Mouse (Mus musculus): ENCODE results near the gene Gm19426. TPM values are rescaled to one million over a fixed set of nuclear protein-coding genes. Genes with fewer than 3 reads are reported as not detected.

Gm19426 gene
- total and polyA plus RNA-seq, 3 experiments: not detected

GRCm38 (mm10) chr2:84740608-84741333 lies 2.7 kb downstream of the Gm19426 start:
- TF ChIP-seq RAD21 (IDR thresholded peaks at IDR 0.05; ENCODE audit: low read depth, low read length) (peak; percentile 40), CTCF (IDR thresholded peaks at IDR 0.05 in 2 of 3, conservative IDR thresholded peaks at IDR 0.05 in 1 of 3; ENCODE audit: control insufficient read depth in 1 of 3, insufficient read depth in 1 of 3, low read depth in 2 of 3, low read length in 3 of 3, poor library complexity in 1 of 3, severe bottlenecking in 1 of 3) (peak in 1 of 3 experiments; percentile 50; a peak in 2 of 6 replicates), POLR2A (IDR thresholded peaks at IDR 0.05; ENCODE audit: control insufficient read depth in 1 of 2, insufficient read depth in 1 of 2, low read depth in 1 of 2, low read length in 2 of 2, poor library complexity in 1 of 2) (no peak), ELF1 (IDR thresholded peaks at IDR 0.05; ENCODE audit: low read depth, low read length) (no peak), MYC (IDR thresholded peaks at IDR 0.05; ENCODE audit: low read depth, low read length) (no peak), BHLHE40 (IDR thresholded peaks at IDR 0.05; ENCODE audit: borderline replicate concordance, low read depth, low read length) (no peak), SMC3 (IDR thresholded peaks at IDR 0.05; ENCODE audit: low read depth, low read length) (peak; percentile 44), TAL1 (IDR thresholded peaks at IDR 0.05; ENCODE audit: low read length) (no peak), USF2 (IDR thresholded peaks at IDR 0.05; ENCODE audit: borderline replicate concordance in 1 of 2, insufficient read depth in 1 of 2, low read depth in 1 of 2, low read length in 2 of 2) (no peak)
- 0 out of 4 replicates have a peak, but pooled peaks cover 0 to 3% of the 10 kb centered on the region in 2 experiments for H3K4me1 ChIP-seq (ENCODE audit: control insufficient read depth in 1 of 2, insufficient read depth in 2 of 2, low read length in 2 of 2)

GRCm38 (mm10) chr2:84738271-84738911 lies 5.1 kb downstream of the Gm19426 start:
- no peaks in the 10 kb centered on the region for H3K79me2 ChIP-seq (ENCODE audit: control insufficient read depth, insufficient read depth, low read length, poor library complexity)
- H3K9me3 ChIP-seq (replicated peaks; ENCODE audit: insufficient read depth, low read length): no peaks in the 10 kb centered on the region
- no peak for DNase-seq (ENCODE audit: low read depth, low spot score)
- TF ChIP-seq CTCF (IDR thresholded peaks at IDR 0.05 in 2 of 3, conservative IDR thresholded peaks at IDR 0.05 in 1 of 3; ENCODE audit: control insufficient read depth in 1 of 3, insufficient read depth in 1 of 3, low read depth in 2 of 3, low read length in 3 of 3, poor library complexity in 1 of 3, severe bottlenecking in 1 of 3) (peak in 1 of 3 experiments; percentile 7; a peak in 1 of 6 replicates), MAZ (IDR thresholded peaks at IDR 0.05; ENCODE audit: low read depth, low read length) (no peak), RAD21 (IDR thresholded peaks at IDR 0.05; ENCODE audit: low read depth, low read length) (peak; percentile 4)
- no peaks in the 10 kb centered on the region for H3K27me3 ChIP-seq (ENCODE audit: control insufficient read depth in 1 of 2, insufficient read depth in 2 of 2, low read length in 2 of 2)
- H3K4me3 ChIP-seq (ENCODE audit: control insufficient read depth in 1 of 2, insufficient read depth in 1 of 2, low read depth in 2 of 2, low read length in 2 of 2): no peak overlapping the region
- no peak overlapping the region for H3K9ac ChIP-seq (ENCODE audit: control insufficient read depth, low read depth, low read length, poor library complexity, severe bottlenecking)
- H3K27ac ChIP-seq (ENCODE audit: control insufficient read depth, low read depth, low read length): no peak overlapping the region
- no peaks in the 10 kb centered on the region for H3K36me3 ChIP-seq (ENCODE audit: control insufficient read depth in 1 of 2, insufficient read depth in 2 of 2, low read length in 2 of 2)
- peaks cover 0 to 10% of the 10 kb centered on the region in 2 experiments; a peak in 1 of 4 replicates for H3K4me1 ChIP-seq (ENCODE audit: control insufficient read depth in 1 of 2, insufficient read depth in 2 of 2, low read length in 2 of 2)

More at GRCm38 (mm10) chr2:84740608-84741333, 2.7 kb downstream of the Gm19426 start:
- H3K27ac ChIP-seq (ENCODE audit: control insufficient read depth, low read depth, low read length): no peak overlapping the region
- H3K4me3 ChIP-seq (ENCODE audit: control insufficient read depth in 1 of 2, insufficient read depth in 1 of 2, low read depth in 2 of 2, low read length in 2 of 2): no peak overlapping the region
- H3K79me2 ChIP-seq (ENCODE audit: control insufficient read depth, insufficient read depth, low read length, poor library complexity): no peaks in the 10 kb centered on the region
- H3K36me3 ChIP-seq (ENCODE audit: control insufficient read depth in 1 of 2, insufficient read depth in 2 of 2, low read length in 2 of 2): no peaks in the 10 kb centered on the region
- H3K9ac ChIP-seq (ENCODE audit: control insufficient read depth, low read depth, low read length, poor library complexity, severe bottlenecking): no peak overlapping the region
- peak; percentile 37 for DNase-seq (ENCODE audit: low read depth, low spot score)
- H3K27me3 ChIP-seq (ENCODE audit: control insufficient read depth in 1 of 2, insufficient read depth in 2 of 2, low read length in 2 of 2): peaks cover 0 to 7% of the 10 kb centered on the region in 2 experiments; a peak in 2 of 4 replicates
- no peaks in the 10 kb centered on the region for H3K9me3 ChIP-seq (replicated peaks; ENCODE audit: insufficient read depth, low read length)

GRCm38 (mm10) chr2:84737451-84737925 lies 6.0 kb downstream of the Gm19426 start:
- H3K27me3 ChIP-seq (ENCODE audit: control insufficient read depth in 1 of 2, insufficient read depth in 2 of 2, low read length in 2 of 2): no peaks in the 10 kb centered on the region
- no peak overlapping the region for H3K27ac ChIP-seq (ENCODE audit: control insufficient read depth, low read depth, low read length)
- no peak for TF ChIP-seq TBP (IDR thresholded peaks at IDR 0.05; ENCODE audit: low read depth, low read length)
- no peak for TF ChIP-seq MYC (IDR thresholded peaks at IDR 0.05; ENCODE audit: low read depth, low read length)
- TF ChIP-seq MAX (IDR thresholded peaks at IDR 0.05; ENCODE audit: low read length): no peak
- no peak for TF ChIP-seq JUND (IDR thresholded peaks at IDR 0.05; ENCODE audit: low read depth, low read length)
- no peak for TF ChIP-seq UBTF (IDR thresholded peaks at IDR 0.05; ENCODE audit: borderline replicate concordance, insufficient read depth, low read depth, low read length)
- no peak for TF ChIP-seq POLR2AphosphoS5 (IDR thresholded peaks at IDR 0.05; ENCODE audit: borderline replicate concordance, low read depth, low read length)
- TF ChIP-seq ELF1 (IDR thresholded peaks at IDR 0.05; ENCODE audit: low read depth, low read length): no peak
- no peak for TF ChIP-seq ZNF384 (IDR thresholded peaks at IDR 0.05; ENCODE audit: low read depth, low read length)
- no peak for TF ChIP-seq ZC3H11A (IDR thresholded peaks at IDR 0.05; ENCODE audit: low read depth, low read length)
- H3K79me2 ChIP-seq (ENCODE audit: control insufficient read depth, insufficient read depth, low read length, poor library complexity): no peaks in the 10 kb centered on the region
- no peaks in the 10 kb centered on the region for H3K9me3 ChIP-seq (replicated peaks; ENCODE audit: insufficient read depth, low read length)
- H3K4me3 ChIP-seq (ENCODE audit: control insufficient read depth in 1 of 2, insufficient read depth in 1 of 2, low read depth in 2 of 2, low read length in 2 of 2): no peak overlapping the region
- H3K4me1 ChIP-seq (ENCODE audit: control insufficient read depth in 1 of 2, insufficient read depth in 2 of 2, low read length in 2 of 2): peaks cover 0 to 10% of the 10 kb centered on the region in 2 experiments; a peak in 1 of 4 replicates
- H3K36me3 ChIP-seq (ENCODE audit: control insufficient read depth in 1 of 2, insufficient read depth in 2 of 2, low read length in 2 of 2): no peaks in the 10 kb centered on the region
- DNase-seq (ENCODE audit: low read depth, low spot score): no peak
- no peak overlapping the region for H3K9ac ChIP-seq (ENCODE audit: control insufficient read depth, low read depth, low read length, poor library complexity, severe bottlenecking)
